Mouse (Mus musculus) stomach, postnatal 0 days (tissue): ENCODE measurements around the gene St3gal4.

Experiments
- CTCF ChIP-seq: IDR thresholded peaks from 2 replicates; pipeline ENCODE4 v1.5.1; 2016; ENCODE audit warnings: antibody characterized with exemption, low read depth, mild to moderate bottlenecking, moderate library complexity
- EP300 ChIP-seq: optimal IDR thresholded peaks from 2 replicates; pipeline ENCODE3; 2016; ENCODE audit warnings: antibody characterized with exemption

DNA sequence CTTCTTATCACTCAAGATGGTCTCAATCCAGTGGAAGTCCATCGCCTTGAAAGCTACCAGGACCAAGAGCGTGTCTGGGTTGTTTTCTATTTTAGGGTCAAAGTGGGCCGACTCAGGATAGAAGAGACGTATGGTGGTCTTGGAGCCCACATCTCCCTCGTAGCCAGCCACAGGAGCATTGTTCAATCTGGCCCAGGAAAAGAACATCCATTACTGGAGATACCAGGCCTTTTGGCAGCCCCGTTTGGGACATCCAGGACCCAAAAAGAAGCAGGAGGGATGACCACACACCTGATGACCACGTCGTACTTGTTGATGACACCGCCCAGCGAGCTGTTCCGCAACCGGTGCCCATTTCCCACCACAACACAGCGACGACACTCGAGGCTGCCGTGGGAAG, 66.0 kb downstream of the St3gal4 start:
- TF ChIP-seq EP300 (no peak), CTCF (no peak)
